Mouse (Mus musculus) cerebral cortex, adult 2 months (tissue): ENCODE results near the gene Gm13288.

Experiments
- WGBS: fragments of 180-500 bp; shearing (Covaris S2); methylation state at CpG from one replicate; pipeline ENCODE4 v1.1.7; 2018; 5-methylcytosine and 5-hydroxymethylcytosine counted together

Gene Gm13288

DNA sequence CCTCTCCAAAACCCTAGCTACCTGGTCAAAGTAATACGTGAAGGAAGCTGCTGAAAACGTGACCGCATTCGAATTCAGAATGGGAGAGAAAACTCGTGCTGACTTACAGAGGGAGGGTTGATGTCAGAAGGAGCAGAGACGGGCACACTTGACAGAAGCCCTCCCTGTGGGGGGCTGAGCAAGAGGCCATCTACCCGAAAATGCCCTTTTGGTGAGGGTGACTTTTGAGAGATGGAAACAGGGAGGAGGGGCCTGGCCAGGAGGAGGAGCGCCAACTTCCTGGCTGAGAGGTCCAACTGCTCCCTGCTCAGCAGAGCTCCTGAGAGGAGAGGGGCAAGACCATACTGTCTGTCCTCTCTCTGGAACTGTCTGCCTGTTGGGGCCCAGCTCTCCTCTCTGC is at the start of gene Gm13288:
Gene Gm13288, plus strand, starts transcription at position 301 of the 400 bp plus-strand sequence.
- WGBS, result no CpG with 5 or more reads among the region's 8 CpGs

DNA sequence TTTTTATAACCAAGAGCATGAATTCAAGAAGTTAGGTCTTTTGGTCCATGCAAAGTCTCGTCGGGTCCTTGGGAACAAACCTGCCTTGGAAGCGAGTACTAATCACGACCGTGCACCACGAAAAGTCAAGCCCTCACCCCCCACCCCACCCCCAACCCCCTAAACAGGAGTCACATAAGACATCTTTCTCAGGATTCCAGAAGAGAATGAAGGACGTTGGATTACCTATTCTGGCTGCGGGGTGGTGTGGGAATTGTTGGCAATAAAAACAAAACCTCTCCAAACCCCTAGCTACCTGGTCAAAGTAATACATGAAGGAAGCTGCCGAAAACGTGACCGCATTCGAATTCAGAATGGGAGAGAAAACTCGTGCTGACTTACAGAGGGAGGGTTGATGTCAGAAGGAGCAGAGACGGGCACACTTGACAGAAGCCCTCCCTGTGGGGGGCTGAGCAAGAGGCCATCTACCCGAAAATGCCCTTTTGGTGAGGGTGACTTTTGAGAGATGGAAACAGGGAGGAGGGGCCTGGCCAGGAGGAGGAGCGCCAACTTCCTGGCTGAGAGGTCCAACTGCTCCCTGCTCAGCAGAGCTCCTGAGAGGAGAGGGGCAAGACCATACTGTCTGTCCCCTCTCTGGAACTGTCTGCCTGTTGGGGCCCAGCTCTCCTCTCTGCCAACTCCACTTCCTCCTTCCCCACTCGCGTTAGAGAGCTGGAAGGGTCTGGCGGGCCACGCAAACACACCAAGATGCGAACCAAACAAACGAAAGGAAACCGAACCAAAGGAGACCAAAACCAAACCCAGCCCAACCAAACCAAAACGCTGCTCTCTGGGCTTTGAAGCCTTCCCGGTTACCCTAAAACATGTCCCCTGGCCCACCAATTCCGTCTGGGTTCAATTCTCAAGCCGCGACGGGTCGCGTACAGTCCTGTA is 48.5 kb upstream of the Gm13288 start:
- 12% methylated on average over 29 of the region's 31 CpGs for WGBS

DNA sequence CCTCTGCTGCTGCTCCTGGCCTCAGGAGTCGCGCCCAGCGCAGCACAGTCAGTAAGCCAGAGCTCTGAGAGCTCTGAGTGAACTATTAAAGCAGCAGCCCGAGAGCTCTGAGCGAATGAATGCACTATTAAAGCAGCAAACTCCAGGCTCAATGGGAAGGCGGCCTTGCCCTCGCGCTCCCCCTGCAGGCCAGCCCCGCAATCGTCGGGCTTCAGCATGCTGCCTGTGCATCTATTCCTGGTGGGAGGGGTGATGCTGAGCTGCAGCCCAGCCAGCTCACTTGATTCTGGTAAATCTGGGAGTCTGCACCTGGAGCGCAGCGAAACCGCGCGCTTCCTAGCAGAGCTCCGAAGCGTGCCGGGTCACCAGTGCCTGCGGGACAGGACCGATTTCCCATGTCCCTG is 47.7 kb upstream of the Gm13288 start:
- WGBS, result under 1% methylated on average over 21 of the region's 21 CpGs

DNA sequence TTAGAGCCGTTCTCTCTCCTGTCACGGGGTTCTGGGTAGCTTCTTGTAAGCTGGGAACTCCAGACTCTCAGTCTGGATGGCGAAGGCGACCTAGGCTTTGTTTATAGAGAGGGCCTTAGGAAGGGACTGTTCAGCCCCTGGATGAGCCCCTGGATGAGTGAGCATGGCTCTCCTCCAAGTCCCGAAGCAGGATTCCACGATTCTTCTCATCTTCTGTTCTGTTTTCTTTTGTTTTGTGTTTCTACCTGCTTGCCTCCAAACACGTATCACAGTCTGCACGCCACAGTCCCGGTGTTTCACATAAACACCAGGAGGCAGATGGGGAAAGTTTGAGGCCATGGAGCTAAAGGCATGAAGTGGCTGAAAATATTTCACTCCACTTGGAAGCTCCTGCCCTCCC is 46.6 kb upstream of the Gm13288 start:
- WGBS, result 90% methylated on average over 9 of the region's 9 CpGs

DNA sequence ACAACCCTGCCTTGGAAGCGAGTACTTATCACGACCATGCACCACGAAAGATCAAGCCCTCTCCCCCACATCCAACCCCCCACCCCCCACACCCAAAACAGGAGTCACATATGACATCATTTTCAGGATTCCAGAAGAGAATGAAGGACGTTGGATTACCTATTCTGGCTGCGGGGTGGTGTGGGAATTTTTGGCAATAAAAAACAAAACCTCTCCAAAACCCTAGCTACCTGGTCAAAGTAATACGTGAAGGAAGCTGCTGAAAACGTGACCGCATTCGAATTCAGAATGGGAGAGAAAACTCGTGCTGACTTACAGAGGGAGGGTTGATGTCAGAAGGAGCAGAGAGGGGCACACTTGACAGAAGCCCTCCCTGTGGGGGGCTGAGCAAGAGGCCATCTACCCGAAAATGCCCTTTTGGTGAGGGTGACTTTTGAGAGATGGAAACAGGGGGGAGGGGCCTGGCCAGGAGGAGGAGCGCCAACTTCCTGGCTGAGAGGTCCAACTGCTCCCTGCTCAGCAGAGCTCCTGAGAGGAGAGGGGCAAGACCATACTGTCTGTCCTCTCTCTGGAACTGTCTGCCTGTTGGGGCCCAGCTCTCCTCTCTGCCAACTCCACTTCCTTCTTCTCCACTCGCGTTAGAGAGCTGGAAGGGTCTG is 45.6 kb upstream of the Gm13288 start, which contains the start of gene Gm13283:
Gene Gm13283, plus strand, starts transcription at position 510 of the 659 bp plus-strand sequence.
- 41% methylated on average over 9 of the region's 14 CpGs for WGBS

DNA sequence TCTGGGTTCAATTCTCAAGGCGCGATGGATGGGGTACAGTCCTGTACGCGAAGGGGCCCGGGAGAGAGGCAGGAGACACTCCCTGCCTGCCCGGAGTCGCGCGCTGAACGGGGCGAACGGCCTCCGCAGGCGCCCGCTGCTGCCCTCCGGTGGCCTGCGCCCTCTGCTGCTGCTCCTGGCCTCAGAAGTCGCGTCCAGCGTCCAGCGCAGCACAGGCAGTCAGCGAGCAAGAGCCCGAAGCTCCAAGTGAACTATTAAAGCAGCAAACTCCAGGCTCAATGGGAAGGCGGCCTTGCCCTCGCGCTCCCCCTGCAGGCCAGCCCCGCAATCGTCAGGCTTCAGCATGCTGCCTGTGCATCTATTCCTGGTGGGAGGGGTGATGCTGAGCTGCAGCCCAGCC is 44.9 kb upstream of the Gm13288 start:
- WGBS, result 0% methylated on average over 27 of the region's 28 CpGs

DNA sequence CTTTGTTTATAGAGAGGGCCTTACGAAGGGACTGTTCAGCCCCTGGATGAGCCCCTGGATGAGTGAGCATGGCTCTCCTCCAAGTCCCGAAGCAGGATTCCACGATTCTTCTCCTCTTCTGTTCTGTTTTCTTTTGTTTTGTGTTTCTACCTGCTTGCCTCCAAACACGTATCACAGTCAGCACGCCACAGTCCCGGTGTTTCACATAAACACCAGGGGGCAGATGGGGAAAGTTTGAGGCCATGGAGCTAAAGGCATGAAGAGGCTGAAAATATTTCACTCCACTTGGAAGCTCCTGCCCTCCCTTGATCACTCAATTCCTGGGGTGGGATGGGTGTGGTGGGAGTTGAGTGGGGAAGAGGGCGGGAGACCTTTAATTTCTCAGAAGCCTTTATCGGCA is 43.6 kb upstream of the Gm13288 start:
- 78% methylated on average over 6 of the region's 8 CpGs for WGBS

DNA sequence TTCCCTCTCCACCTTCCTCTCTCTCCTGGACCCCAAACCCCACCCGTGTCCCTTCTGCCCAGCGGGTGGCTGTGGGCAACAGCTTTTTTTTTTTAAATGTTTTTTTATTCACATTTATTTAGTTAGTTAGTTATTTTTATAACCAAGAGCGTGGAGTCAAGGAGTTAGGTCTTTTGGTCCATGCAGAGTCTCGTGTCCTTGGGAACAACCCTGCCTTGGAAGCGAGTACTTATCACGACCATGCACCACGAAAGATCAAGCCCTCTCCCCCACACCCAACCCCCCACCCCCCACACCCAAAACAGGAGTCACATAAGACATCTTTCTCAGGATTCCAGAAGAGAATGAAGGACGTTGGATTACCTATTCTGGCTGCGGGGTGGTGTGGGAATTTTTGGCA is 43.0 kb upstream of the Gm13288 start:
- WGBS, result 73% methylated on average over 9 of the region's 9 CpGs

DNA sequence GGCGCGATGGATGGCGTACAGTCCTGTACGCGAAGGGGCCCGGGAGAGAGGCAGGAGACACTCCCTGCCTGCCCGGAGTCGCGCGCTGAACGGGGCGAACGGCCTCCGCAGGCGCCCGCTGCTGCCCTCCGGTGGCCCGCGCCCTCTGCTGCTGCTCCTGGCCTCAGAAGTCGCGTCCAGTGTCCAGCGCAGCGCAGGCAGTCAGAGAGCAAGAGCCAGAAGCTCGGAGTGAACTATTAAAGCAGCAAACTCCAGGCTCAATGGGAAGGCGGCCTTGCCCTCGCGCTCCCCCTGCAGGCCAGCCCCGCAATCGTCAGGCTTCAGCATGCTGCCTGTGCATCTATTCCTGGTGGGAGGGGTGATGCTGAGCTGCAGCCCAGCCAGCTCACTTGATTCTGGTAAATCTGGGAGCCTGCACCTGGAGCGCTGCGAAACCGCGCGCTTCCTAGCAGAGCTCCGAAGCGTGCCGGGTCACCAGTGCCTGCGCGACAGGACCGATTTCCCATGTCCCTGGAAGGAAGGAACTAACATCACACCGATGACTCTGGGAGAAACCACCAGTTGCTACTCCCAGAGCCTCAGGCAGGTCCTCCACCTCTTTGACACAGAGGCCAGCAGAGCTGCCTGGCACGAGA is 41.8 kb upstream of the Gm13288 start:
- 4% methylated on average over 32 of the region's 42 CpGs for WGBS

DNA sequence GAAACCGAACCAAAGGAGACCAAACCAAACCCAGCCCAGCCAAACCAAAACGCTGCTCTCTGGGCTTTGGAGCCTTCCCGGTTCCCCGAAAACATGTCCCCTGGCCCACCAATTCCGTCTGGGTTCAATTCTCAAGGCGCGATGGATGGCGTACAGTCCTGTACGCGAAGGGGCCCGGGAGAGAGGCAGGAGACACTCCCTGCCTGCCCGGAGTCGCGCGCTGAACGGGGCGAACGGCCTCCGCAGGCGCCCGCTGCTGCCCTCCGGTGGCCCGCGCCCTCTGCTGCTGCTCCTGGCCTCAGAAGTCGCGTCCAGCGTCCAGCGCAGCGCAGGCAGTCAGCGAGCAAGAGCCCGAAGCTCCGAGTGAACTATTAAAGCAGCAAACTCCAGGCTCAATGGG is 31.8 kb upstream of the Gm13288 start, which contains the start of gene Gm13290:
Gene Gm13290, plus strand, starts transcription at position 301 of the 400 bp plus-strand sequence.
- no CpG with 5 or more reads among the region's 32 CpGs for WGBS

DNA sequence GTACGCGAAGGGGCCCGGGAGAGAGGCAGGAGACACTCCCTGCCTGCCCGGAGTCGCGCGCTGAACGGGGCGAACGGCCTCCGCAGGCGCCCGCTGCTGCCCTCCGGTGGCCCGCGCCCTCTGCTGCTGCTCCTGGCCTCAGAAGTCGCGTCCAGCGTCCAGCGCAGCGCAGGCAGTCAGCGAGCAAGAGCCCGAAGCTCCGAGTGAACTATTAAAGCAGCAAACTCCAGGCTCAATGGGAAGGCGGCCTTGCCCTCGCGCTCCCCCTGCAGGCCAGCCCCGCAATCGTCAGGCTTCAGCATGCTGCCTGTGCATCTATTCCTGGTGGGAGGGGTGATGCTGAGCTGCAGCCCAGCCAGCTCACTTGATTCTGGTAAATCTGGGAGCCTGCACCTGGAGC is 28.7 kb upstream of the Gm13288 start, which contains the start of gene Gm13289:
Gene Gm13289, plus strand, starts transcription at position 301 of the 400 bp plus-strand sequence.
- WGBS, result no CpG with 5 or more reads among the region's 29 CpGs

DNA sequence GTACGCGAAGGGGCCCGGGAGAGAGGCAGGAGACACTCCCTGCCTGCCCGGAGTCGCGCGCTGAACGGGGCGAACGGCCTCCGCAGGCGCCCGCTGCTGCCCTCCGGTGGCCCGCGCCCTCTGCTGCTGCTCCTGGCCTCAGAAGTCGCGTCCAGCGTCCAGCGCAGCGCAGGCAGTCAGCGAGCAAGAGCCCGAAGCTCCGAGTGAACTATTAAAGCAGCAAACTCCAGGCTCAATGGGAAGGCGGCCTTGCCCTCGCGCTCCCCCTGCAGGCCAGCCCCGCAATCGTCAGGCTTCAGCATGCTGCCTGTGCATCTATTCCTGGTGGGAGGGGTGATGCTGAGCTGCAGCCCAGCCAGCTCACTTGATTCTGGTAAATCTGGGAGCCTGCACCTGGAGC is 25.8 kb upstream of the Gm13288 start, which contains the start of gene Gm13272:
Gene Gm13272, plus strand, starts transcription at position 301 of the 400 bp plus-strand sequence.
- no CpG with 5 or more reads among the region's 29 CpGs for WGBS

DNA sequence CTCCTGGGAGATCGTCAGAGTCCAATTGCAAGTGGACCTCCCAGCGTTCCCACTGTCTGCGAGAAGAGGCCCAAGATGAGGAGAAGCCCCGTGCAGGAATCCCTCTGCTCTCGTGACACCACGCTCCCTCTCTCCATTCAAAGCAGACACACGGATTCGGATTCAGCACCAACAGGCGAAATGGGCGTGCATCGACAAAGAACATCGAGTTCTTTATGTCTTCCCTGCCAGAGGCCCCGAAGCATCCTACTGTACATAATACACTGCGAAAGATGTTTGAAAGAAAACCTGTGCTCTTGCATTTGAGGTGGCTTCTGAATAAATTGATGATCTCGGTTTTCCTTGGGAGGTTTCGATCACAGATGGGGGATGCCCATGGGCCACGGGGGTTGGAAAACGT is 25.0 kb upstream of the Gm13288 start:
- 70% methylated on average over 16 of the region's 18 CpGs for WGBS

DNA sequence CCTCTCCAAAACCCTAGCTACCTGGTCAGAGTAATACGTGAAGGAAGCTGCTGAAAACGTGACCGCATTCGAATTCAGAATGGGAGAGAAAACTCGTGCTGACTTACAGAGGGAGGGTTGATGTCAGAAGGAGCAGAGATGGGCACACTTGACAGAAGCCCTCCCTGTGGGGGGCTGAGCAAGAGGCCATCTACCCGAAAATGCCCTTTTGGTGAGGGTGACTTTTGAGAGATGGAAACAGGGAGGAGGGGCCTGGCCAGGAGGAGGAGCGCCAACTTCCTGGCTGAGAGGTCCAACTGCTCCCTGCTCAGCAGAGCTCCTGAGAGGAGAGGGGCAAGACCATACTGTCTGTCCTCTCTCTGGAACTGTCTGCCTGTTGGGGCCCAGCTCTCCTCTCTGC is 23.5 kb upstream of the Gm13288 start, which contains the start of gene Ifnz:
Gene Ifnz, plus strand, starts transcription at position 301 of the 400 bp plus-strand sequence.
- WGBS, result 18% methylated on average over 4 of the region's 7 CpGs

DNA sequence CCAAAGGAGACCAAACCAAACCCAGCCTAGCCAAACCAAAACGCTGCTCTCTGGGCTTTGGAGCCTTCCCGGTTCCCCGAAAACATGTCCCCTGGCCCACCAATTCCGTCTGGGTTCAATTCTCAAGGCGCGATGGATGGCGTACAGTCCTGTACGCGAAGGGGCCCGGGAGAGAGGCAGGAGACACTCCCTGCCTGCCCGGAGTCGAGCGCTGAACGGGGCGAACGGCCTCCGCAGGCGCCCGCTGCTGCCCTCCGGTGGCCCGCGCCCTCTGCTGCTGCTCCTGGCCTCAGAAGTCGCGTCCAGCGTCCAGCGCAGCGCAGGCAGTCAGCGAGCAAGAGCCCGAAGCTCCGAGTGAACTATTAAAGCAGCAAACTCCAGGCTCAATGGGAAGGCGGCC is 23.0 kb upstream of the Gm13288 start:
- 0% methylated on average over 4 of the region's 31 CpGs for WGBS

DNA sequence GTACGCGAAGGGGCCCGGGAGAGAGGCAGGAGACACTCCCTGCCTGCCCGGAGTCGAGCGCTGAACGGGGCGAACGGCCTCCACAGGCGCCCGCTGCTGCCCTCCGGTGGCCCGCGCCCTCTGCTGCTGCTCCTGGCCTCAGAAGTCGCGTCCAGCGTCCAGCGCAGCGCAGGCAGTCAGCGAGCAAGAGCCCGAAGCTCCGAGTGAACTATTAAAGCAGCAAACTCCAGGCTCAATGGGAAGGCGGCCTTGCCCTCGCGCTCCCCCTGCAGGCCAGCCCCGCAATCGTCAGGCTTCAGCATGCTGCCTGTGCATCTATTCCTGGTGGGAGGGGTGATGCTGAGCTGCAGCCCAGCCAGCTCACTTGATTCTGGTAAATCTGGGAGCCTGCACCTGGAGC is 19.9 kb upstream of the Gm13288 start, which contains the start of gene Gm13276:
Gene Gm13276, plus strand, starts transcription at position 301 of the 400 bp plus-strand sequence.
- no CpG with 5 or more reads among the region's 27 CpGs for WGBS

DNA sequence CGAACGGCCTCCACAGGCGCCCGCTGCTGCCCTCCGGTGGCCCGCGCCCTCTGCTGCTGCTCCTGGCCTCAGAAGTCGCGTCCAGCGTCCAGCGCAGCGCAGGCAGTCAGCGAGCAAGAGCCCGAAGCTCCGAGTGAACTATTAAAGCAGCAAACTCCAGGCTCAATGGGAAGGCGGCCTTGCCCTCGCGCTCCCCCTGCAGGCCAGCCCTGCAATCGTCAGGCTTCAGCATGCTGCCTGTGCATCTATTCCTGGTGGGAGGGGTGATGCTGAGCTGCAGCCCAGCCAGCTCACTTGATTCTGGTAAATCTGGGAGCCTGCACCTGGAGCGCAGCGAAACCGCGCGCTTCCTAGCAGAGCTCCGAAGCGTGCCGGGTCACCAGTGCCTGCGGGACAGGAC is 16.9 kb upstream of the Gm13288 start, which contains the start of gene Gm13277:
Gene Gm13277, plus strand, starts transcription at position 231 of the 400 bp plus-strand sequence.
- 0% methylated on average over 6 of the region's 28 CpGs for WGBS

DNA sequence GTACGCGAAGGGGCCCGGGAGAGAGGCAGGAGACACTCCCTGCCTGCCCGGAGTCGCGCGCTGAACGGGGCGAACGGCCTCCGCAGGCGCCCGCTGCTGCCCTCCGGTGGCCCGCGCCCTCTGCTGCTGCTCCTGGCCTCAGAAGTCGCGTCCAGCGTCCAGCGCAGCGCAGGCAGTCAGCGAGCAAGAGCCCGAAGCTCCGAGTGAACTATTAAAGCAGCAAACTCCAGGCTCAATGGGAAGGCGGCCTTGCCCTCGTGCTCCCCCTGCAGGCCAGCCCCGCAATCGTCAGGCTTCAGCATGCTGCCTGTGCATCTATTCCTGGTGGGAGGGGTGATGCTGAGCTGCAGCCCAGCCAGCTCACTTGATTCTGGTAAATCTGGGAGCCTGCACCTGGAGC is 14.1 kb upstream of the Gm13288 start, which contains the start of gene Gm13278:
Gene Gm13278, plus strand, starts transcription at position 301 of the 400 bp plus-strand sequence.
- WGBS, result no CpG with 5 or more reads among the region's 28 CpGs

DNA sequence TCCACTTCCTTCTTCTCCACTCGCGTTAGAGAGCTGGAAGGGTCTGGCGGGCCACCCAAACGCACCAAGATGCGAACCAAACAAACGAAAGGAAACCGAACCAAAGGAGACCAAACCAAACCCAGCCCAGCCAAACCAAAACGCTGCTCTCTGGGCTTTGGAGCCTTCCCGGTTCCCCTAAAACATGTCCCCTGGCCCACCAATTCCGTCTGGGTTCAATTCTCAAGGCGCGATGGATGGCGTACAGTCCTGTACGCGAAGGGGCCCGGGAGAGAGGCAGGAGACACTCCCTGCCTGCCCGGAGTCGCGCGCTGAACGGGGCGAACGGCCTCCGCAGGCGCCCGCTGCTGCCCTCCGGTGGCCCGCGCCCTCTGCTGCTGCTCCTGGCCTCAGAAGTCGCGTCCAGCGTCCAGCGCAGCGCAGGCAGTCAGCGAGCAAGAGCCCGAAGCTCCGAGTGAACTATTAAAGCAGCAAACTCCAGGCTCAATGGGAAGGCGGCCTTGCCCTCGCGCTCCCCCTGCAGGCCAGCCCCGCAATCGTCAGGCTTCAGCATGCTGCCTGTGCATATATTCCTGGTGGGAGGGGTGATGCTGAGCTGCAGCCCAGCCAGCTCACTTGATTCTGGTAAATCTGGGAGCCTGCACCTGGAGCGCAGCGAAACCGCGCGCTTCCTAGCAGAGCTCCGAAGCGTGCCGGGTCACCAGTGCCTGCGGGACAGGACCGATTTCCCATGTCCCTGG is 11.2 kb upstream of the Gm13288 start, which contains the start of gene Gm13275:
Gene Gm13275, plus strand, starts transcription at position 552 of the 740 bp plus-strand sequence.
- WGBS, result 0% methylated on average over 13 of the region's 52 CpGs

DNA sequence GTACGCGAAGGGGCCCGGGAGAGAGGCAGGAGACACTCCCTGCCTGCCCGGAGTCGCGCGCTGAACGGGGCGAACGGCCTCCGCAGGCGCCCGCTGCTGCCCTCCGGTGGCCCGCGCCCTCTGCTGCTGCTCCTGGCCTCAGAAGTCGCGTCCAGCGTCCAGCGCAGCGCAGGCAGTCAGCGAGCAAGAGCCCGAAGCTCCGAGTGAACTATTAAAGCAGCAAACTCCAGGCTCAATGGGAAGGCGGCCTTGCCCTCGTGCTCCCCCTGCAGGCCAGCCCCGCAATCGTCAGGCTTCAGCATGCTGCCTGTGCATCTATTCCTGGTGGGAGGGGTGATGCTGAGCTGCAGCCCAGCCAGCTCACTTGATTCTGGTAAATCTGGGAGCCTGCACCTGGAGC is 8.2 kb upstream of the Gm13288 start, which contains the start of gene Gm13279:
Gene Gm13279, plus strand, starts transcription at position 301 of the 400 bp plus-strand sequence.
- whole genome bisulfite sequencing, result no CpG with 5 or more reads among the region's 28 CpGs

DNA sequence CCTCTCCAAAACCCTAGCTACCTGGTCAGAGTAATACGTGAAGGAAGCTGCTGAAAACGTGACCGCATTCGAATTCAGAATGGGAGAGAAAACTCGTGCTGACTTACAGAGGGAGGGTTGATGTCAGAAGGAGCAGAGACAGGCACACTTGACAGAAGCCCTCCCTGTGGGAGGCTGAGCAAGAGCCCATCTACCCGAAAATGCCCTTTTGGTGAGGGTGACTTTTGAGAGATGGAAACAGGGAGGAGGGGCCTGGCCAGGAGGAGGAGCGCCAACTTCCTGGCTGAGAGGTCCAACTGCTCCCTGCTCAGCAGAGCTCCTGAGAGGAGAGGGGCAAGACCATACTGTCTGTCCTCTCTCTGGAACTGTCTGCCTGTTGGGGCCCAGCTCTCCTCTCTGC is 6.0 kb upstream of the Gm13288 start, which contains the start of gene Gm13285:
Gene Gm13285, plus strand, starts transcription at position 301 of the 400 bp plus-strand sequence.
- WGBS, result 19% methylated on average over 6 of the region's 7 CpGs
